Mouse (Mus musculus): ENCODE results near the gene Ppp6c.
"Not testable (repeated sequence)": the region's sequence is repeated elsewhere in the genome, so short reads cannot be mapped to it uniquely, and the experiment has no call there.

Gene Ppp6c

GRCm38 (mm10) chr2:39226019-39226640, at the start of gene Ppp6c:
TSS of gene Ppp6c (minus strand) at chr2:39226451.
- peak; percentile 99 for ATAC-seq (ENCODE audit: insufficient number of reproducible peaks, low FRiP score, low TSS enrichment)

- ATAC-seq (ENCODE audit: insufficient number of reproducible peaks, low FRiP score, low TSS enrichment) = no peak
Measured at GRCm38 (mm10) chr2:39268357-39268756, 42.1 kb upstream of the Ppp6c start.

- ATAC-seq (ENCODE audit: insufficient number of reproducible peaks, low FRiP score, low TSS enrichment) = peak; percentile 52; the same call in 1 of the 2 replicates
Measured at GRCm38 (mm10) chr2:39252275-39252674, 26.0 kb upstream of the Ppp6c start.

GRCm38 (mm10) chr2:39246862-39247261, 20.6 kb upstream of the Ppp6c start:
- not testable (repeated sequence) for ATAC-seq (ENCODE audit: insufficient number of reproducible peaks, low FRiP score, low TSS enrichment)

- no peak for ATAC-seq (ENCODE audit: insufficient number of reproducible peaks, low FRiP score, low TSS enrichment)
Measured at GRCm38 (mm10) chr2:39226731-39227130, 480 bp upstream of the Ppp6c start.

- ATAC-seq (ENCODE audit: insufficient number of reproducible peaks, low FRiP score, low TSS enrichment) = peak; percentile 38
Measured at GRCm38 (mm10) chr2:39225331-39226018, 776 bp downstream of the Ppp6c start.

- no peak for ATAC-seq (ENCODE audit: insufficient number of reproducible peaks, low FRiP score, low TSS enrichment)
Measured at GRCm38 (mm10) chr2:39224621-39225020, 1.6 kb downstream of the Ppp6c start.

- no peak for ATAC-seq (ENCODE audit: insufficient number of reproducible peaks, low FRiP score, low TSS enrichment)
Measured at GRCm38 (mm10) chr2:39220010-39220409, 6.2 kb downstream of the Ppp6c start.

GRCm38 (mm10) chr2:39219034-39219433, 7.2 kb downstream of the Ppp6c start:
- ATAC-seq (ENCODE audit: insufficient number of reproducible peaks, low FRiP score, low TSS enrichment) = no peak

GRCm38 (mm10) chr2:39217150-39217549, 9.1 kb downstream of the Ppp6c start:
- ATAC-seq (ENCODE audit: insufficient number of reproducible peaks, low FRiP score, low TSS enrichment) = no peak

- no peak for ATAC-seq (ENCODE audit: insufficient number of reproducible peaks, low FRiP score, low TSS enrichment)
Measured at GRCm38 (mm10) chr2:39210738-39211137, 15.5 kb downstream of the Ppp6c start.

GRCm38 (mm10) chr2:39203359-39203758, 22.9 kb downstream of the Ppp6c start:
- no peak for ATAC-seq (ENCODE audit: insufficient number of reproducible peaks, low FRiP score, low TSS enrichment)

GRCm38 (mm10) chr2:39194809-39195208, 31.4 kb downstream of the Ppp6c start:
- ATAC-seq (ENCODE audit: insufficient number of reproducible peaks, low FRiP score, low TSS enrichment) = no peak

- peak; percentile 99 for ATAC-seq (ENCODE audit: insufficient number of reproducible peaks, low FRiP score, low TSS enrichment)
Measured at GRCm38 (mm10) chr2:39190561-39191056, 35.6 kb downstream of the Ppp6c start, which contains the start of gene Scai. TSS of gene Scai (minus strand) at chr2:39190734.

GRCm38 (mm10) chr2:39189961-39190560, 36.2 kb downstream of the Ppp6c start:
- ATAC-seq (ENCODE audit: insufficient number of reproducible peaks, low FRiP score, low TSS enrichment) = peak; percentile 56; the same call in 1 of the 2 replicates

GRCm38 (mm10) chr2:39185942-39186341, 40.3 kb downstream of the Ppp6c start:
- ATAC-seq (ENCODE audit: insufficient number of reproducible peaks, low FRiP score, low TSS enrichment) = no peak

GRCm38 (mm10) chr2:39183587-39183986, 42.7 kb downstream of the Ppp6c start:
- ATAC-seq (ENCODE audit: insufficient number of reproducible peaks, low FRiP score, low TSS enrichment) = no peak

GRCm38 (mm10) chr2:39160996-39161395, 65.3 kb downstream of the Ppp6c start:
- no peak for ATAC-seq (ENCODE audit: insufficient number of reproducible peaks, low FRiP score, low TSS enrichment)

- no peak for ATAC-seq (ENCODE audit: insufficient number of reproducible peaks, low FRiP score, low TSS enrichment)
Measured at GRCm38 (mm10) chr2:39157916-39158315, 68.3 kb downstream of the Ppp6c start.

GRCm38 (mm10) chr2:39156821-39157220, 69.4 kb downstream of the Ppp6c start:
- no peak for ATAC-seq (ENCODE audit: insufficient number of reproducible peaks, low FRiP score, low TSS enrichment)

GRCm38 (mm10) chr2:39150943-39151342, 75.3 kb downstream of the Ppp6c start:
- no peak for ATAC-seq (ENCODE audit: insufficient number of reproducible peaks, low FRiP score, low TSS enrichment)
